Mouse (Mus musculus) cerebellum, adult (tissue): ENCODE measurements at regions not wholly inside any gene's neighbourhood (a gene's known extent, or its start where the extent isn't known, plus 50 kb on each side); places are given as distances from the start of the nearest gene placed in this dataset.

Experiments used
- ATAC-seq: cut with Nextera tagmentation; 2 replicates; pipeline ENCODE4 v1.9.2; 2017; ENCODE audit warnings: mild to moderate bottlenecking, moderate library complexity, mixed read lengths; ENCODE audit not compliant: insufficient number of reproducible peaks, low FRiP score, low TSS enrichment

- no peak for ATAC-seq
These were observed 91.5 kb downstream of the Fam84b start for GRCm38 (mm10) chr15:60762071-60762470.

- ATAC-seq = peak; percentile 47; the same call in 1 of the 2 replicates
These were observed 93.6 kb downstream of the Fam84b start for GRCm38 (mm10) chr15:60760015-60760437.

- no peak for ATAC-seq
These were observed 99.3 kb downstream of the Fam84b start for GRCm38 (mm10) chr15:60754246-60754645.

- no peak for ATAC-seq
These were observed 114.0 kb downstream of the Fam84b start for GRCm38 (mm10) chr15:60739598-60739997.

- no peak for ATAC-seq
These were observed 115.3 kb downstream of the Fam84b start for GRCm38 (mm10) chr15:60738258-60738657.

DNA sequence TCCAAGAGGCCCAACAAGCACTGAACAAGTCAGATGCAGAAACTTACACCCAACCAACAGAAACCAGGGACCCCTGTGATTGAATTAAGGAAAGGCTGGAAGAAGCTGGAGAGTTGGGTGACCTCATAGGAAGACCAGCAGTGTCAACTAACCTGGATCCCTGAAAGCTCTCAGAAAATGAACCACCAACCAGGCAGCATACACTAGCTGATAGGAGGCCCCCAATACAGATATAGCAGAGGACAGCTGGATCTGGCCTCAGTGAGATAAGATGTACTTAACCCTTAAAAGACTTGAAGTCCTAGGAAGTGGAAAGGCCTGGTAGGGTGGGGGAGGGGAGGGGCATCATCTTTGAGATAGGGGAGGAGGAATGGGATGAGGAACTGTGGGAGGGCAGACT, 121.2 kb downstream of the Fam84b start:
- ATAC-seq = no peak

DNA sequence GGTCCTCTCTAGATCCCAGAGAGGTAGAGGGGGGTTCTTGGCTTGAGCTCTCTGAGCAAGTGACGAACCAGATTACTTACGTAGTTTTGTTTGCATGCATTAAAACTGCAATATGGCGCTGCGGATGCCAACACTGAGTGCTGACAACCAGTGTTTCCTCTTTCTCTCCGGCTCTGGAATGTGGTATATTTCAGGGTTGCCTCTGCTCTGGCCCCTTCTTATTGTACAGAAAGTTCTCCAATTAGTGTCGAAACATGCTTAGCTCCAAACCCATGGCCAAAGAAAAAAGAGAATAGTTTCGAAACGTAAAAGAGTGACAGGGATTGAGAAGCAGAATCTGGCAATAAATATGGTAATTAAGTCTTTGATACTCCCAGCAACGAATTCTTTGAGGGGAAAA, 124.8 kb downstream of the Fam84b start:
- no peak for ATAC-seq

GRCm38 (mm10) chr15:60728337-60728736, 125.2 kb downstream of the Fam84b start:
- ATAC-seq = no peak

GRCm38 (mm10) chr15:60719332-60719731, 134.2 kb downstream of the Fam84b start:
- no peak for ATAC-seq

GRCm38 (mm10) chr15:60708678-60709077, 144.9 kb downstream of the Fam84b start:
- no peak for ATAC-seq

GRCm38 (mm10) chr15:60706009-60706408, 147.6 kb downstream of the Fam84b start:
- ATAC-seq = no peak

GRCm38 (mm10) chr15:60701273-60701672, 152.3 kb downstream of the Fam84b start:
- ATAC-seq = no peak

DNA sequence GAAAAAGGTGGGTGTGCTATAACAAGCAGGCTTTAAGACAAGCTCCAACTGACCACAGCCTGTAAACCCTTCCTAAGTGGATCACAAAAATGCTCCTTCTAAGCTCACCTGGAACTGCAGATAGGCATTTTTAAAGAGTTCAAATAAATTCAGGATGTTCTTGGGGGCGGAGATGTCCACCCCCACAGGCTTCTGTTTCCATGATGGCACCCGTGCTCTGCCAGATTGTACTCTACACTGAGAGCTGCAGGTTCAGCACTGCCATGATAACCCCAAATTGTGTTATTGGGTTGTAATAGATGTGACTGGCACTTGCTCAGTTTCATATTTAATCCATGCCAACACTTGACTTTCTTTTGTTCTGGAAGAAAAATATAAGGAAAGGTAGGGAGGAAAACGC, 158.8 kb downstream of the Fam84b start:
- ATAC-seq = no peak

DNA sequence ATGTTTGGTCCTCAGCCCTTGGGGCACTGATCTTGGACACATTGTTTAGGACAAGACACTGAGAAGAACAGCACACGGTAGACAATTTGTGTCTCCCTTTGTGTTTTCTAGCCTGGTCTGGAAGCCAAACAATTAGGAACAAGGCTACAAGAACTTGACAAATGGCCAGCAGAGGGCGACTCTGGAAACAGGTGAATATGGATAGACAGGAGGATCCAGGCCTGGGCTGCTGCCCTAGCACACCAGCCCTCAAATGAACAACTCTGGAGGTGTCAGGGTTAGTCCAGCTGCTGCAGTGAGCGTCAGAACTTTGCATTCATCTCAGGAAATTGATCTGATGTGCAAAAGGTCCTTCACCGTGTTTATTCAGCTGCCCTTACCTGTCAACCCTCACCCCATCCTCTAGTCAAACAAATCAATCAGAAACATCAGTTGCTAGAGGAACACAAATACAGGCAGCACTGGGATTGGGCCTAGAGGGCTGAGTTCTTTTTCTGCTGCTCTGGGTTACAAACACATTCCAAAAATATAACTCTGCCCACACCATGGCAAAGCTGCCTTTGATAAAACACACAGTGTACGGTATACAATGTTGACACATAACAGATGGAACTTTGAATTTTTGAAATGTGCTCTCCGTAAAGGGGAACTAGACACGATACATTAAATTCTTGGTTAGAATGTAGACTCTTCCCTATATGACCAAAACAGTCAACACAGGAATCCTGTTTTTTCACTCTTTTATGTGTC, 159.7 kb downstream of the Fam84b start:
- no peak for ATAC-seq

DNA sequence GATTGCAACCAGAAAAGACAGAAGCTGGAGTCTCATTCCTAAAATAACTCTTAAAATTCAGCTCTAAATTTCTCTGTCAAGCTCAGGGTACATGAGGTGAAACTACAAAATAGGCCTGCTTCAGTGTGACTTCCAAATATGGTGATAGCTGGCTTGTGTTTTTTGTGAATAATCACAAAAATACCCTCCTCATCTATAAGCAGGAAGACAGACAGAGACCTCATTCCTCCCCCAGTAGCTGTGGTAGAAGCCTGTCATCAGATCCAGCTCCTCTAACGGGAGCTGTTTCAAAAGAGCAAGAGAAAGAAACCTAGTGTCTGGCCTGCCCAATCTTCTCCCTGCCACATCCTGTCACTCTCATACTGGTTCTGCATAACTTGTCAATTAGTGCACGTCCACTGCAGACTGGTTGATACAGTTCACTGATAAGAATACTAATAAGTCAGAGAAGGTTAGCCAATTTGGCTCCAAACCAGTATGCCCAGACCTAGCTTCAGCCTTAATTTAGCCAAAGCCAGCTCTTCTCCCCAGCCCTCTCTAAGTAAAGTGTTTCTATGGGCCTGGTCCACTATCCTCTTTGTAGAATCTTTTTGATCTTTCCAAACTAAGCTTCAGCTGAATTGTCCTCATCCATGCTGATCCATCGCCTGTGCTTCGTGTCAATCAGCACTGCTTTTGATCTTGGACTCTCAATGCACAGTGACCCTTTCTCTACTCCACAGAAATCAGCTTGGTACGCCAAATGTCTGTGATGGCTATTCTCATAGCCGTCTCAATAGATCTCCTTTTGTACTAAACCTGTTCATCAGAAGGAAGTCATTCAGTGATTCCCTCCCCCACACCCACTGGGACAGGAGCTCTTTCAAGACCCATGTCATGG, 160.6 kb downstream of the Fam84b start:
- no peak for ATAC-seq

DNA sequence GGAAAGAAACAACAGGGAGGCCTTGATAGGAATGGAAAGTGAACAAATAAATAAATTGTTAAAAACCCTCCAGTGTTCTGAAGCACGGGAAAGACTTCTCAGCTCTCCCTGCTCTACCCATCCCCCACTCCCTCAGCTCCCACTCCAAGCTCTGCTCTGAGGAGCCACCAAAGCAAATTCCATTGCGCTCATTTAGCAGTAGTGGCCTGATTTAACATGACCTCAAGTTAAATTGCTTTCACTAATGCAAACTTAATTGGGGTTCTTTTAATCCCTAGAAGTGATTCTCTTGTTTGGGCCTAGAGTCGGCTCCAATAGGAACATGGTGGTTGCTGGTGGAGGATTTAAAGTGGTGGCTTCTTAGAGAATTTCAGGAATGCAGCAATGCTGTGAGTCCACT, 161.4 kb downstream of the Fam84b start:
- no peak for ATAC-seq

GRCm38 (mm10) chr15:60677397-60677796, 176.2 kb downstream of the Fam84b start:
- no peak for ATAC-seq

- ATAC-seq = peak; percentile 15; the same call in 1 of the 2 replicates
These were observed 196.0 kb downstream of the Fam84b start for GRCm38 (mm10) chr15:60657572-60657971.

DNA sequence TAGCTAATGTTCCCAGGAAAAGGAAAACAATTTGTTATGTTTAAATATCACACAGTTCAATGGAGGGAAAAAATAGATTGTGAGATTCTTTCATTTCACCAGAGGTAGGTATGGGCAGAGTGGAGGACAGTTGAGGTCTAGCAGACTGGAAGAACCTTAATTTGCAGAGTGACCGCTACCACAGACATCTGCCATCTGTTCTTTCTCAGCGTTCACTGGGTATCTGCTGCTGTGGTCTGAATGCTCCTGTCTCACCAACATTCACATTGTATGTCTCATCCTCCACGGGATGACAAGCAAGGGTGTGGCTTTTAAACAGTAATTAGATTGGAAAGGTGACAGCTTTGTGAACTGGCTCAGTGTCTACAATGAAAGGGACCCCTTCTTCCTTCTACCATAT, 198.5 kb downstream of the Fam84b start:
- no peak for ATAC-seq

- ATAC-seq = no peak
These were observed 204.3 kb downstream of the Fam84b start for GRCm38 (mm10) chr15:60649252-60649651.

GRCm38 (mm10) chr15:60641770-60642169, 211.8 kb downstream of the Fam84b start:
- ATAC-seq = no peak
